Mouse (Mus musculus): ENCODE data around the gene Skor1.

Gene Skor1

GRCm38 (mm10) chr9:63132673-63133601 is 15.8 kb downstream of the Skor1 start:
- DNase-seq = peak; percentile 95

GRCm38 (mm10) chr9:63131957-63132602 is 16.7 kb downstream of the Skor1 start:
- peak; percentile 52 for DNase-seq

GRCm38 (mm10) chr9:63129641-63130041 is 19.1 kb downstream of the Skor1 start:
- DNase-seq = no peak

GRCm38 (mm10) chr9:63124512-63124911 is 24.2 kb downstream of the Skor1 start:
- no peak for DNase-seq

- peak; percentile 90 for DNase-seq
Measured at GRCm38 (mm10) chr9:63123451-63124438, 25.0 kb downstream of the Skor1 start.

- no peak for DNase-seq
Measured at GRCm38 (mm10) chr9:63122161-63122833, 26.5 kb downstream of the Skor1 start.

- DNase-seq = no peak
Measured at GRCm38 (mm10) chr9:63118385-63118784, 30.4 kb downstream of the Skor1 start.

GRCm38 (mm10) chr9:63112514-63112913 is 36.2 kb downstream of the Skor1 start:
- no peak for DNase-seq

- DNase-seq = no peak
Measured at GRCm38 (mm10) chr9:63109782-63110087, 39.0 kb downstream of the Skor1 start.

GRCm38 (mm10) chr9:63109020-63109781 is 39.6 kb downstream of the Skor1 start:
- DNase-seq = peak; percentile 16

GRCm38 (mm10) chr9:63108580-63108979 is 40.2 kb downstream of the Skor1 start:
- no peak for DNase-seq

- DNase-seq = no peak
Measured at GRCm38 (mm10) chr9:63100660-63101059, 48.1 kb downstream of the Skor1 start.

- no peak for DNase-seq
Measured at GRCm38 (mm10) chr9:63099876-63100275, 48.9 kb downstream of the Skor1 start.

- DNase-seq = no peak
Measured at GRCm38 (mm10) chr9:63099344-63099743, 49.4 kb downstream of the Skor1 start.

GRCm38 (mm10) chr9:63098887-63099286 is 49.9 kb downstream of the Skor1 start:
- no peak for DNase-seq

GRCm38 (mm10) chr9:63097204-63097603 is 51.6 kb downstream of the Skor1 start:
- no peak for DNase-seq

- DNase-seq = no peak
Measured at GRCm38 (mm10) chr9:63094030-63094429, 54.7 kb downstream of the Skor1 start.

- DNase-seq = no peak
Measured at GRCm38 (mm10) chr9:63092567-63092966, 56.2 kb downstream of the Skor1 start.

- no peak for DNase-seq
Measured at GRCm38 (mm10) chr9:63091971-63092528, 56.7 kb downstream of the Skor1 start.

GRCm38 (mm10) chr9:63091101-63091921 is 57.5 kb downstream of the Skor1 start:
- no peak for DNase-seq

Data from thymus, postnatal 14 days (tissue).